Mouse (Mus musculus) lung, embryonic 15.5 days (tissue): ENCODE measurements around the gene Atp9a. TPM values are rescaled to one million over a fixed set of nuclear protein-coding genes. Genes with fewer than 3 reads are reported as not detected.
A peak's percentile ranks its signal among the peaks of the same experiment; 100 is the strongest.

ENCODE experiments used
- ATAC-seq: fragments of 200-750 bp; cut with Nextera tagmentation; 2 replicates; pipeline ENCODE4 v1.8.0; 2017; ENCODE audit warnings: moderate number of reproducible peaks, borderline replicate concordance; ENCODE audit not compliant: low FRiP score, low TSS enrichment; ENCODE audit errors: extremely low read depth
- H3K27ac ChIP-seq: fragments of 300-500 bp; sonication (generic); 2 replicates; pipeline ENCODE4 v1.5.1; 2015; ENCODE audit warnings: moderate library complexity, mild to moderate bottlenecking, inconsistent platforms
- H3K27me3 ChIP-seq: fragments of 300-500 bp; sonication (generic); 2 replicates; pipeline ENCODE4 v1.6.1; 2015; ENCODE audit warnings: inconsistent platforms
- H3K36me3 ChIP-seq: fragments of 300-500 bp; sonication (generic); 2 replicates; pipeline ENCODE4 v1.6.1; 2015; ENCODE audit warnings: inconsistent platforms
- H3K4me1 ChIP-seq: fragments of 300-500 bp; sonication (generic); 2 replicates; pipeline ENCODE4 v1.6.1; 2015; ENCODE audit warnings: inconsistent platforms
- H3K4me2 ChIP-seq: fragments of 300-500 bp; sonication (generic); 2 replicates; pipeline ENCODE4 v1.6.1; 2015; ENCODE audit warnings: inconsistent platforms, mild to moderate bottlenecking, moderate library complexity
- H3K4me3 ChIP-seq: fragments of 300-500 bp; sonication (generic); 2 replicates; pipeline ENCODE4 v1.5.1; 2015; ENCODE audit warnings: mild to moderate bottlenecking, inconsistent platforms
- H3K9ac ChIP-seq: fragments of 300-500 bp; sonication (generic); 2 replicates; pipeline ENCODE4 v1.6.1; 2015; ENCODE audit warnings: inconsistent platforms
- H3K9me3 ChIP-seq: fragments of 300-500 bp; sonication (generic); 2 replicates; pipeline ENCODE4 v1.6.1; 2016; ENCODE audit warnings: inconsistent platforms
- WGBS: fragments of 180-500 bp; shearing (Covaris S2); methylation state at CpG from one replicate; pipeline ENCODE4 v1.1.7; 2015; 5-methylcytosine and 5-hydroxymethylcytosine counted together
- microRNA-seq: library from miRNA; unstranded; fragments of <30 nt; microRNA quantifications from one replicate; pipeline ENCODE4, GENCODE M21; 2016
- polyA plus RNA-seq: library from polyadenylated mRNA; unstranded; fragments of >200 nt; fragmentation: Nextera tagmentation; extraction: Ambion mirVana; gene quantifications from 2 replicates; pipeline ENCODE4 v1.2.1, GENCODE M21; 2015

The Atp9a gene
- polyA plus RNA-seq, 1 experiment from 2014 or later, result 14.3 TPM

DNA sequence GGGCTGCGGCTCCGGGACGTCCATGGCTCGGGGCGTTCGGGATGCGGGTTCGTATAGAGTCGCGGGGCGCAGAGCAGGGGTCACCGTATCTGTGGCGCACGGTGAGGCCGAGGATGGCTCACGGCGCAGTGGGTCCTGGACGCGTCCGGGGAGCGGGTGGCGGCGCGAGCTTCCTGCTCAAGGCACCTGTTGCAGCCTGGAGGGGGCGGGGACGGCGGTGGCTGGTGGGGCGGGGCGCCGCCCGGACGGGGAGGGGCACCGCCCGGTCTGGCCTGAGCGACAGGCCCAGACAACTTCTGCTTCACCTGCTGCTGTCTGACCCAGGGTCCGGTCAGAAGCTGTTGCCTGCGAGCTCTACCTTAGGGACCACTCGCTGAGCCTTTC is 152.0 kb downstream of the Atp9a start:
- Histone ChIP-seq H3K4me1 (peaks cover 17% of the 10 kb centered on the region), H3K4me3 (peak overlapping the region; percentile 51), H3K4me2 (peak overlapping the region; percentile 74), H3K9ac (peak overlapping the region; percentile 50), H3K27ac (no peak overlapping the region), H3K27me3 (peaks cover 27% of the 10 kb centered on the region), H3K36me3 (no peaks in the 10 kb centered on the region), H3K9me3 (no peaks in the 10 kb centered on the region)
- WGBS, result 2% methylated on average over 37 of the region's 38 CpGs
- peak; percentile 72; the same call in 1 of the 2 replicates for ATAC-seq

- H3K4me1 ChIP-seq, result peaks cover 17% of the 10 kb centered on the region
- H3K4me3 ChIP-seq, result peak overlapping the region; percentile 51
- 8% methylated on average over 21 of the region's 21 CpGs for WGBS
- H3K36me3 ChIP-seq, result no peaks in the 10 kb centered on the region
- H3K9me3 ChIP-seq, result no peaks in the 10 kb centered on the region
- H3K4me2 ChIP-seq, result peak overlapping the region; percentile 74
- no peak for ATAC-seq
- peak overlapping the region; percentile 50 for H3K9ac ChIP-seq
- no peak overlapping the region for H3K27ac ChIP-seq
- H3K27me3 ChIP-seq, result peaks cover 27% of the 10 kb centered on the region
Observed at GRCm38 (mm10) chr2:168589368-168590167, 152.6 kb downstream of the Atp9a start.

DNA sequence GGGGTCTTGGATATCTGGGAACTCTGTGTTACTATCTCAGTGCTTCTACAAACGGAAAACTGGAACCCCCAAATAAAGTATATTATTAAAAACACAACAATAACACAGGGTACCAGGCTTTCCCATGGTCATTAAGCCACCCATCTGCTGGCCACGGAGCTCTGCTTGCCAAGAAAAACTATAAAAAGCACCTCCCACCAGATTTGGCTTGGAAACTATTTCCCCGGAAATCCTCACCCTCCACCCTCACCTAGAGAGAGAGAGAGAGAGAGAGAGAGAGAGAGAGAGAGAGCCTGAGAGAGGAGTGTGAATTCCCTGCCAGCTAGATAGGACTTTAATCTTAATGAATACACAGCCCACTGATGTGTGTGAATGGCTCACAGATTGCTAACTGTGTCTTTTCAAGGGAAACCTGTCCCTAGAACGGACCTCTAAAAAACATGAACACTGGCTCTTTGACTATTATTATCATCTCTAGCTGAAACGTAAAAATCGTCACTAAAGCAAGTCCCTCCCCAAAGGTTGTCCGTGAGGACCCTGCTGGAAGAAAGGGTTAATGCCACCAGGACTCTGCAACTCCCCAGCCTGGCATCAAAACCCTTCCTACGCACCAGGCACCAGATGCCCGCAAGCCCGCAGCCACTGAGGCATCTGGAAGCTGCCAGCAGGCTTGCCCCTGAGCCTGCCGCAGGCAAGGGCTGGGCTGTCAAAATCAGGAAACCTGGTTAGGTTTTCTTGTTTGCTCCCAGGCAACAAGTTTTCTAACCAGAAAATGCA is 153.4 kb downstream of the Atp9a start:
- peaks cover 17% of the 10 kb centered on the region for H3K4me1 ChIP-seq

GRCm38 (mm10) chr2:168587159-168587558 is 155.1 kb downstream of the Atp9a start:
- Histone ChIP-seq H3K36me3 (no peaks in the 10 kb centered on the region), H3K9me3 (no peaks in the 10 kb centered on the region), H3K27ac (no peak overlapping the region), H3K27me3 (peaks cover 27% of the 10 kb centered on the region), H3K9ac (no peak overlapping the region), H3K4me3 (no peak overlapping the region), H3K4me2 (no peak overlapping the region), H3K4me1 (peaks cover 17% of the 10 kb centered on the region)
- ATAC-seq, result no peak
- WGBS, result 81% methylated on average over 8 of the region's 8 CpGs

More for the DNA sequence above, 153.4 kb downstream of the Atp9a start:
- H3K4me2 ChIP-seq, result peak overlapping the region; percentile 74
- no peak overlapping the region for H3K27ac ChIP-seq
- H3K9me3 ChIP-seq, result no peaks in the 10 kb centered on the region
- WGBS, result 50% methylated on average over 11 of the region's 11 CpGs
- H3K36me3 ChIP-seq, result no peaks in the 10 kb centered on the region
- H3K27me3 ChIP-seq, result peaks cover 27% of the 10 kb centered on the region
- H3K4me3 ChIP-seq, result peak overlapping the region; percentile 51
- ATAC-seq, result no peak
- H3K9ac ChIP-seq, result no peak overlapping the region; the same call in 1 of the 2 replicates

- H3K9ac ChIP-seq, result no peak overlapping the region
- H3K4me2 ChIP-seq, result no peak overlapping the region
- peaks cover 17% of the 10 kb centered on the region for H3K4me1 ChIP-seq
- no peak for ATAC-seq
- no peaks in the 10 kb centered on the region for H3K36me3 ChIP-seq
- H3K4me3 ChIP-seq, result no peak overlapping the region
- no peaks in the 10 kb centered on the region for H3K9me3 ChIP-seq
- H3K27me3 ChIP-seq, result peaks cover 27% of the 10 kb centered on the region
- no peak overlapping the region for H3K27ac ChIP-seq
- WGBS, result 76% methylated on average over 12 of the region's 12 CpGs
Observed at GRCm38 (mm10) chr2:168586512-168586911, 155.7 kb downstream of the Atp9a start.

GRCm38 (mm10) chr2:168584857-168585256 is 157.4 kb downstream of the Atp9a start:
- Histone ChIP-seq H3K27me3 (peaks cover 18% of the 10 kb centered on the region), H3K27ac (no peak overlapping the region), H3K4me2 (no peak overlapping the region), H3K4me3 (no peak overlapping the region), H3K9me3 (no peaks in the 10 kb centered on the region), H3K36me3 (no peaks in the 10 kb centered on the region), H3K4me1 (peaks cover 22% of the 10 kb centered on the region), H3K9ac (no peak overlapping the region)
- no peak for ATAC-seq
- WGBS, result 63% methylated on average over 6 of the region's 6 CpGs

Small RNA genes within 50 kb of the gene (microRNA-seq; reads per million reads assigned to microRNA genes)
- not detected for gene Mir7004

Other genes with a start within 250 kb of the Atp9a start
- gene Nfatc2, start 140.8 kb downstream of the Atp9a start, polyA plus RNA-seq, result 1.2 and 1.8 TPM in 2 replicates
- 0.05 and 0.11 TPM in 2 replicates for gene Sall4, start 25.5 kb upstream of the Atp9a start, polyA plus RNA-seq
- gene Zfp64, start 213.2 kb upstream of the Atp9a start, polyA plus RNA-seq, result 29.8 and 30.0 TPM in 2 replicates